Mouse (Mus musculus): Measurements from ENCODE around the gene Fbn1.
A peak's percentile ranks its signal among the peaks of the same experiment; 100 is the strongest.

Gene Fbn1

DNA sequence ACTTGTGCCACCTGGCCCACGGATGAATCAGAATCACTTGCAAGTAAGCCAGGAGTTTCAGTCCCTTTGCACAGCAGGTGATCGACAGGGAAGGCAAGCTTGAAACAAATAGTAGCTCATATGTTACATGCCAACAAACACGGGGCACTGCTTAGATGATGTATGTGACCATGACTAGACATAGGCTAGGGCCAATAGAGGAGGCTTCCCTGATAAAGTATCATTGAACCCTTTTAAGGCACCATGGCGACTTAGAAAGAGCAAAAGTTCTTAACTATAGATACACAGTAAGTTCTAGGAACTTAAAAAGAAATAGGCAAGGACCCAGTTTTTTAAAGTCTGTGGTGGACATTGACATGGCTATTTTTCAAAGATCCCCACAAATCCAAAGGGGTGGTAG, at the start of gene Fbn1:
Fbn1 (minus strand) TSS at position 101 of the 400 bp plus-strand sequence.
- DNase-seq (ENCODE audit: low spot score in 2 of 2): no peak

GRCm38 (mm10) chr2:125555830-125556229, 48.0 kb upstream of the Fbn1 start:
- DNase-seq (ENCODE audit: low spot score in 2 of 2): no peak

GRCm38 (mm10) chr2:125548806-125549578, 41.2 kb upstream of the Fbn1 start:
- no peak for DNase-seq (ENCODE audit: low spot score in 2 of 2)

DNA sequence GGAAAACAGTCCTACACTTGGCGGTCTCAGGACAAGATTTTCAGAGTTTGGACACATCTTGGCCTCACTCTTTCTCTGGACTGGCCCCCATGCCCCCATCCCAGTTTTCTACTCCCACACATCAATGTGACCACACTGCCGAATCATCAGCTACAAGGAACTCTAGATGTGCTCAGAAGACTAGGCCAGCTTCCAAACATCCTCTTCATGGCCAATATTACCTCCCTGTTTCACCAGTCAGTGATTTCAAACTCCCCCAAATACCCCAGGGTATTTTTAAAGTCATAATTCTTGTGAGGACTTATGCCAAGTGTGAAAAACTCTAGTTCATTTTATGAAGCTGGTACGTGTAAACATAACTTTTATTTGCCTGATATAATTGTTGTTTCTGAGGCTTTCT, 37.2 kb upstream of the Fbn1 start:
- DNase-seq (ENCODE audit: low spot score in 2 of 2): no peak

GRCm38 (mm10) chr2:125543646-125544045, 35.9 kb upstream of the Fbn1 start:
- DNase-seq (ENCODE audit: low spot score in 2 of 2): no peak

- DNase-seq (ENCODE audit: low spot score in 2 of 2): no peak
Observed at GRCm38 (mm10) chr2:125541451-125541850, 33.7 kb upstream of the Fbn1 start.

GRCm38 (mm10) chr2:125540579-125540978, 32.8 kb upstream of the Fbn1 start:
- no peak for DNase-seq (ENCODE audit: low spot score in 2 of 2)

GRCm38 (mm10) chr2:125539640-125540039, 31.8 kb upstream of the Fbn1 start:
- no peak for DNase-seq (ENCODE audit: low spot score in 2 of 2)

GRCm38 (mm10) chr2:125530665-125531064, 22.9 kb upstream of the Fbn1 start:
- DNase-seq (ENCODE audit: low spot score in 2 of 2): no peak

DNA sequence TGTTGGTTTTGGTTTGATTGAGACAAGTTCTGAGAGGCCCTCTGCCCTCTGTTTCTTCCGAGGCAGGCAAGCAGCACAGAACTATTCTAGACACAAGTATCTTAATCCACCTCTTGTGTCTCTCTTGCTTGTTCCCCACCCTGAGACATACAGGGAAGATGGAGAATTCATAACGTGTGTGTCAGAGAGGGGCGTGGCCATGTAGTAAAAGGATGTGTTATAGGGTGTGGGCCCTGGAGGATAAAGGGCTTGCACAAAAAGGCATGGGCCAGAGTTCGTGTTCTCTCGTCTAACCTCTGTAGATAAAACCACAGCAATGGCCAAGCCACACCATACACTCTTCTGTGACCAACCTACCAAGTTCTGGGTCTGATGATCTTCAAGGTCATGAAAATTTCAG, 18.8 kb upstream of the Fbn1 start:
- no peak for DNase-seq (ENCODE audit: low spot score in 2 of 2)

GRCm38 (mm10) chr2:125525484-125525883, 17.7 kb upstream of the Fbn1 start:
- no peak for DNase-seq (ENCODE audit: low spot score in 2 of 2)

DNA sequence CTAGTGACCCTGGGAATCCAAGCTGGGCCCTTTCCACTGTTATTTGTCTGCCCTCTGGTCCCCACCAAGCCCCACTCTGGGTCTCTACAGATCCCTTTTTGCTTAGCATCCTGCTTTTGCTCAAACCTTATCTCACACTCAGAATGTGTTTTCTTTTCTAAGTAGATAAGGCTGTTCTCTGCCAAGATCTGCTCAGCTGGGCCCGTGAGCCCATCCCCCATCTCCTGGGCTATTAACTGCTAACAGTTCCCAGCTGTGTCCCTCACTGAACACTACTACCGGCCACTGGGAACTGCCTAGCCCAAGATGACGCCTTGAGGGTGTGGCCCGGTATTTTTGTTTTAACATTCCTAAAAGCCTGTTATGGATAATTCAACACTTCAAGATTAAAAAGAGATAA, 8.8 kb upstream of the Fbn1 start:
- DNase-seq (ENCODE audit: low spot score in 2 of 2): no peak

GRCm38 (mm10) chr2:125515291-125516057, 7.7 kb upstream of the Fbn1 start:
- no peak for DNase-seq (ENCODE audit: low spot score in 2 of 2)

- no peak for DNase-seq (ENCODE audit: low spot score in 2 of 2)
Observed at GRCm38 (mm10) chr2:125514391-125514790, 6.6 kb upstream of the Fbn1 start.

DNA sequence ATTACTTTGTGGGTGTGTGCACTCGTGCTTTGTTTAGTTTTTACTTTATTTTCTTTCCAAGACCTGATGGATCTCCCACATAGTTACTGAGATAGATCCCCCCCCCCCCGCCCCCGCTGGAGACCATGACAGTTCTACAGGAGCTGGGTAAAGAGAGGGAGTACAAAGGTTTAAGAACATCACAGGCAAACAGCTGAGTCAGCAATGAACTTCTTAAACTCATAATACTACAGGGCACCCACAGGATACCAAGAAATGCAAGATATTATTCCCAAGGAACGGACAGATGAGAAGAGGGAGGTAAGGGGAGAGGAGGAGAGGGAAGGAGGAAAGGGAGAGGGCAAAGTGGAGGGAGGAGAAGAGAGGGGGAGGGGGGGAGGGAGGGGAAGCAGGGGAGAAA, 4.8 kb upstream of the Fbn1 start:
- DNase-seq (ENCODE audit: low spot score in 2 of 2): no peak

DNA sequence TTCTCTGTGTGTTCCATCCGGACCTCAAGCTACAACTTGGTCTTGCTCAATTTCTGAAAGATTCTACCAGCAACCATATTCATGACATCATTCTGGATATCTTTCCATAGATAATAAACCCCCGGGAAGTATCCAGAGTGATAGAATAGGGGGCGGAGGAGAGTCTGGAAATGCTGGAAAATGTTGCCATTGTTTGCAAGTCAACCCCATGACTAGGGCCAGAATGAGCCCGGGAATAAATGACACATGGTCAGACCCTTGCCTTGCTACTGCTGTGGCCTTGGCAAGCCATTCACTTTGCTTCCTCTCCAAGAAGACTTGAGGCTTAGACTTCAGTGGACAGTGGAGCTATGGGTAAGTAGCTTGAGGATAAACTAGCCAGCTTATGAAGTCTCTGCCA, 4.1 kb upstream of the Fbn1 start:
- DNase-seq (ENCODE audit: low spot score in 2 of 2): no peak

DNA sequence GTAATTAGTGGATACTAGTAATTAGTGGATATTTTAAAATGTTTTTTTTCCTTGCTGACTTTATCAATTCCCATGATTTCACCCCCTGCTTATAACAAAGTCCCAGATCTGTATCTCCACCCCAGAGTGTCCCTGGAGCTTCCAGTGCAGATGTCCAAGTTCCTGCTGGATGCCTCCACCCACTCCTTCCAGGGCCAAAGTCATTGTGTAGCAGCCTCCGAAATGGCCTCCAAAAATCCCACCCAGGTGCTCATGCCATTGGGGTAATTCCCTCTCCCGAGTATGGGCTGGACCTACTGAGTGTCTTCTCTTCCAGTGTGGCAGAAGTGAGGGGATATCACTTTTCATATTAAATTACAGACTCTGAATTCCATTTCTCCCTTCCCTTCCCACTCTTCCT, 3.0 kb upstream of the Fbn1 start:
- no peak for DNase-seq (ENCODE audit: low spot score in 2 of 2)

DNA sequence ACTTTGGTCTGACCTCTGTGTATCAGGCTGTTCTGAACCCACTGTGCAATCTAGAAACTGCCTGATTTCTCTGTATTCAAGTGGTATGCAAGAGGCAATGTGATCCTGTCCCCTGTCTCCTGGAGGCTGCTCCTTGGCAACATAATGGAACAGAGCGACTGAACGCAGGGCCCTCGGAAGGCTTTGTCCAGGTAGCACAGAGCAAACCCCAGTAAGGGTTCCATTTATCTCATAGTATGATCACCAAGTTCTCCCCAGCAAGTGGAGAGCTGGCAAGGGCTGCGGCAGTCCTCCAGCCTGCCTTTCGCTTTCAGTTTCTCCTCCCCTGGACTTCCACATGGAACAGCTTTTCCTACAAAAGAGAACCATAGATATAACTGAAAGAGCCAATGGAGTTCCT, 588 bp upstream of the Fbn1 start:
- no peak for DNase-seq (ENCODE audit: low spot score in 2 of 2)

- DNase-seq (ENCODE audit: low spot score in 2 of 2): peak in 1 of 2 experiments; percentile 17
Observed at GRCm38 (mm10) chr2:125506316-125507054, 1.3 kb downstream of the Fbn1 start.

DNA sequence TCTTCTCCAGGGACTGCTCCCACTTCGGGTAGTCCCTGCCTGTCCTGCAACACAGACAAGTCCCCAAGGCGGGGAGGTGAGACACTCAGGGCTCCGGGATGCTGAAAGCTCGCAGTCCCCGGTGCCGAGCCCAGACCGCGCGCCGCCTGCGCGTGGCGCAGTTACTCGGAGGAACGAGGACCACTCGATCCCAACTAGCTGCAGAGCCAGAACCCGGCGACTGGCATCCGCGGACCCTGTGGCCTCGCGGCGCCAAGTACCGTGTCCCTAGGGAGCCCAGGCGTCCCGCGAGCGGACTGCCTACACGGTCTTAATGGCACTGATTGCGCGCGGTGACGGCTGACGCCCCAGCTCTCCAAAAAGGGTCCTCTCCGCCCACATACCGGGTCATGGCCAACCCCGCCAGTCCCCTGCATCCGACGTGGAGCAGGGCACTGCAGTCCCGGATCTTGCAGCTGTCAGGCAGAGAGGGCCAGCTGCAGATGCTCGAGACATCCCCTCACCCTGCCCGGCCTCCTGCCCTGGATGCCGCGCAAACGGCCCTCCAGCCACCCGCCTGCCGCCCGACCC, 2.0 kb downstream of the Fbn1 start:
- DNase-seq (ENCODE audit: low spot score in 2 of 2): peak in 1 of 2 experiments; percentile 18

DNA sequence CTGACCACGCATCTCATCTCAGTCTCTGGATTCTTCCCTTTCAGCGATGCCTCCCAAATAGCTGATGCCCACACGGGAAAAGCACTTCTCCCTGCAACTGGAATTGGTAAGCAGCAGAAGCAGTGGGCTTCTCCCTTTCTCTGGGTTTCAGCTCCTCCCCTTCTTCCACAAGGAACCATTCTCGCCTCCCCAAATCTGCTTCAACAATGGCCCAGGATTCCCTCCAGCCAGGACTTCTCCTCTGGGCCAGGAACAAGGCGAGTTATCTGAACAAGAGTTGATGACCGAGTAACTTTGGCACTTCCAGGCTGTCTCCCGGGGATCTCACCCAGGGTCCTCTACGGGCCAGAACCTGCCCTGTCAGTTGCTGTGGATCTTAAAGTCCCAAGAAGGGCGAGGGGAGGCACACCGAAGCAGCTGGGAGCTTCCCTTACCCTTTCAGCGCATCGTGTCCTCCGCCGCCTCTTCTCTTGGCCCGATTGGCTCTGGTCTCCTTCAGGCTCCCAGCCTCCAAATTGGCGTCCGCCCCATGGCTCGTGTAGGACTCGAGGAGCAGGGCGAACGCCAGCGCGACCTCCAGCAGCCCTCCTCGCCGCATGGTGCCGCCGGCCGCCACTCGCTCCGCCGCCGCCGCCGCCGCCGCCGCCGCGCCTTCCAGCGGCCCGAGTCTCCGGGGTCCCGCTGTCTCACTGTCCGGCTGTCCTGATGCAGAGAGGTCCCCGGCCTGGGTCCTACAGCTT, 2.6 kb downstream of the Fbn1 start, which contains the start of gene Gm9913:
Gm9913 (plus strand) TSS at position 84 of the 740 bp plus-strand sequence.
- DNase-seq (ENCODE audit: low spot score in 2 of 2): no peak

Data from spleen, postnatal 4 days (tissue).